Mouse (Mus musculus) T-helper 17 cell (primary cell): ENCODE measurements around the gene Comtd1.

ENCODE experiments used
- in situ Hi-C, 2 experiments: fragments of 300-600 bp; cut with MboI, MseI; formaldehyde crosslinking; loops; 1 replicate in 1 of 2; 2 replicates in 1 of 2; pipeline ENCODE4 v1.15.1; 2025; ENCODE audit warnings: high pct_unique_total_duplicates in 2 of 2

Comtd1 gene

GRCm38 (mm10) chr14:21809418-21809817 lies 39.4 kb downstream of the Comtd1 start:
- in situ Hi-C loops = loop anchor here in 1 of 2 experiments (10.0 kb wide), 2 partner anchors 895 to 1125 kb away; no protein-coding TSS in a partner anchor

- in situ Hi-C loops = loop anchor here in 1 of 2 experiments (10.0 kb wide), 2 partner anchors 894 to 1126 kb away; no protein-coding TSS in a partner anchor
Observed at GRCm38 (mm10) chr14:21808208-21808922, 40.4 kb downstream of the Comtd1 start.

GRCm38 (mm10) chr14:21806631-21807160 lies 42.1 kb downstream of the Comtd1 start:
- in situ Hi-C loops = loop anchor here in 1 of 2 experiments (10.0 kb wide), 2 partner anchors 892 to 1128 kb away; no protein-coding TSS in a partner anchor

DNA sequence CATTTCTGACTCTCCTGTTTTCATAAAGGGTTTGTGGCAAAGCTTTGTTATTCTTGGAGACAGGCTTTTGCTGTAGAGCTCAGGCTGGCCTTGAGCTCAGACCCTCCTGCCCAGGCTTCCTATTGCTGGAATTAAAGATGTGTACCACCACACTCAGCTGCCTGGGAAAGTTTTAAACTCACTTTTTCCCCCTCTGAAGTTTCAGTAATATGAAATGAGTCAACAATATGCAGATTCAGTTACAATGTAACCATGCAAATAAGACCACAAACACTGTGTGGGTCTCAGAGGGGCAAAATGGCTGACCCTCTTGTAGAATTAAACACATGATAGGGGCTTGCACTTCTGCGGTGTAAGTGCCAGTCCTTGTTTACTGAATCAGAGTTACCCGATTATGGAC lies 42.6 kb downstream of the Comtd1 start:
- in situ Hi-C loops = loop anchor here in 1 of 2 experiments (10.0 kb wide), 2 partner anchors 891 to 1129 kb away; no protein-coding TSS in a partner anchor

- in situ Hi-C loops = loop anchor here in 1 of 2 experiments (10.0 kb wide), 2 partner anchors 888 to 1132 kb away; no protein-coding TSS in a partner anchor
Observed at GRCm38 (mm10) chr14:21802543-21803206, 46.1 kb downstream of the Comtd1 start.

DNA sequence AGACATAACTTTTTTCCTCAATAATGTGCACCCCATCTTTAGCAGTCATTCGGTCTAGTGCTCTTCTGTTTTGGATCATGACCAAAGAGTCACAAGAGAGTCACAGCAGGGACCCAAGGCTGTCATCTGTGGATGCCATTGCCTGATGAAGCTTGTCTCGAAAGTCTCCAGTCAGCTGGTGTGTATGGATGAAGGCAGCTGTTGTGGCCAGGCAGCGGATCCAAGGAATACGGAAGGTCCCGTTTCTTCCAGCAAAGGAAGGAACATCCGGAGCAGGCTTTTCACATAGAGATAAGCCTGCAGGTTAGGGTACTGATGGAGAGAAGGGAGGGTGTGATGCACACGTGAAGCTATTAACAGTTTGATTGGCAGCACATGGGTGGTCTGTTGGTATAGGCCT lies 47.2 kb downstream of the Comtd1 start:
- in situ Hi-C loops = loop anchor here in 1 of 2 experiments (10.0 kb wide), 2 partner anchors 887 to 1133 kb away; no protein-coding TSS in a partner anchor

GRCm38 (mm10) chr14:21800641-21801040 lies 48.1 kb downstream of the Comtd1 start:
- in situ Hi-C loops = loop anchor here in 1 of 2 experiments (10.0 kb wide), 2 partner anchors 886 to 1134 kb away; no protein-coding TSS in a partner anchor
